Mouse (Mus musculus) kidney, postnatal 0 days (tissue): ENCODE data around the gene Fam168b. TPM values are rescaled to one million over a fixed set of nuclear protein-coding genes. Genes with fewer than 3 reads are reported as not detected.

ENCODE experiments used
- ATAC-seq: fragments of 200-750 bp; cut with Nextera tagmentation; replicated peaks from 2 replicates; pipeline ENCODE4 v1.8.0; 2017; ENCODE audit warnings: low read depth, moderate number of reproducible peaks, moderate TSS enrichment, moderate library complexity; ENCODE audit not compliant: low FRiP score
- DNase-seq: peaks from one replicate; pipeline ENCODE4 v3.0.0-alpha.2; 2016; ENCODE audit warnings: low spot score
- H3K27ac ChIP-seq: fragments of 300-500 bp; sonication (generic); 2 replicates; pipeline ENCODE4 v1.5.1; 2014; ENCODE audit warnings: mild to moderate bottlenecking
- H3K27me3 ChIP-seq: fragments of 300-500 bp; sonication (generic); 2 replicates; pipeline ENCODE4 v1.6.1; 2014; ENCODE audit warnings: low read length, mixed read lengths; ENCODE audit not compliant: insufficient read depth
- H3K36me3 ChIP-seq: fragments of 300-500 bp; sonication (generic); 2 replicates; pipeline ENCODE4 v1.6.1; 2014; ENCODE audit warnings: low read length, mixed read lengths; ENCODE audit not compliant: insufficient read depth
- H3K4me1 ChIP-seq: fragments of 300-500 bp; sonication (generic); replicated peaks from 2 replicates; pipeline ENCODE4 v1.6.1; 2014; ENCODE audit warnings: antibody characterized with exemption, low read length, mixed read lengths; ENCODE audit not compliant: insufficient read depth
- H3K4me2 ChIP-seq: fragments of 300-500 bp; sonication (generic); 2 replicates; pipeline ENCODE4 v1.6.1; 2014; ENCODE audit warnings: mild to moderate bottlenecking, low read length, moderate library complexity, mixed read lengths
- H3K4me3 ChIP-seq: fragments of 300-500 bp; sonication (generic); replicated peaks from 2 replicates; pipeline ENCODE4 v1.5.1; 2014; ENCODE audit warnings: low read depth, low read length
- H3K9ac ChIP-seq: fragments of 300-500 bp; sonication (generic); 2 replicates; pipeline ENCODE4 v1.6.1; 2014; ENCODE audit warnings: low read depth, low read length
- H3K9me3 ChIP-seq: fragments of 300-500 bp; sonication (generic); replicated peaks from 2 replicates; pipeline ENCODE4 v1.6.1; 2016; ENCODE audit warnings: low read length, inconsistent platforms, mixed read lengths
- CTCF ChIP-seq: IDR thresholded peaks from 2 replicates; pipeline ENCODE4 v1.5.1; 2016; ENCODE audit warnings: antibody characterized with exemption, low read depth, mild to moderate bottlenecking, moderate library complexity
- WGBS: fragments of 180-500 bp; shearing (Covaris S2); extraction: QIAGEN DNeasy Blood & Tissue Kit; methylation state at CpG from one replicate; pipeline ENCODE4 v1.1.7; 2014; 5-methylcytosine and 5-hydroxymethylcytosine counted together
- polyA plus RNA-seq: library from polyadenylated mRNA; unstranded; fragments of >200 nt; fragmentation: Nextera tagmentation; extraction: Ambion mirVana; gene quantifications from 2 replicates; pipeline ENCODE4 v1.2.1, GENCODE M21; 2015

Fam168b gene
- polyA plus RNA-seq, 1 experiment from 2014 or later = 47.2 TPM

GRCm38 (mm10) chr1:34775870-34776269 lies 67.0 kb downstream of the Fam168b start:
- DNase-seq (no peak), ATAC-seq (no peak)
- no peak overlapping the region for H3K4me3 ChIP-seq
- H3K36me3 ChIP-seq = no peaks in the 10 kb centered on the region
- no peak for TF ChIP-seq CTCF
- no peaks in the 10 kb centered on the region for H3K4me1 ChIP-seq
- H3K9ac ChIP-seq = no peak overlapping the region
- 95% methylated on average over 3 of the region's 3 CpGs for WGBS
- H3K4me2 ChIP-seq = no peak overlapping the region
- no peaks in the 10 kb centered on the region for H3K27me3 ChIP-seq
- H3K27ac ChIP-seq = no peak overlapping the region
- H3K9me3 ChIP-seq = no peaks in the 10 kb centered on the region; the same call in 1 of the 2 replicates

- WGBS = 62% methylated on average over 6 of the region's 6 CpGs
- Histone ChIP-seq H3K27me3 (no peaks in the 10 kb centered on the region), H3K4me1 (no peaks in the 10 kb centered on the region), H3K4me3 (no peak overlapping the region), H3K9ac (no peak overlapping the region), H3K4me2 (no peak overlapping the region), H3K27ac (no peak overlapping the region), H3K9me3 (no peaks in the 10 kb centered on the region), H3K36me3 (no peaks in the 10 kb centered on the region)
- DNase-seq (no peak), ATAC-seq (no peak)
- TF ChIP-seq CTCF = no peak
Observed at GRCm38 (mm10) chr1:34768875-34769274, 74.0 kb downstream of the Fam168b start.

GRCm38 (mm10) chr1:34767851-34768250 lies 75.0 kb downstream of the Fam168b start:
- no peaks in the 10 kb centered on the region for H3K4me1 ChIP-seq
- ATAC-seq (no peak), DNase-seq (no peak)
- no peak overlapping the region for H3K4me3 ChIP-seq
- TF ChIP-seq CTCF = no peak
- no peak overlapping the region for H3K4me2 ChIP-seq
- no peak overlapping the region for H3K27ac ChIP-seq
- H3K27me3 ChIP-seq = no peaks in the 10 kb centered on the region
- no peak overlapping the region for H3K9ac ChIP-seq
- H3K9me3 ChIP-seq = no peaks in the 10 kb centered on the region
- H3K36me3 ChIP-seq = no peaks in the 10 kb centered on the region
- WGBS = 81% methylated on average over 4 of the region's 4 CpGs

- Histone ChIP-seq H3K36me3 (no peaks in the 10 kb centered on the region), H3K4me2 (no peak overlapping the region), H3K9me3 (no peaks in the 10 kb centered on the region), H3K4me3 (no peak overlapping the region), H3K27me3 (no peaks in the 10 kb centered on the region), H3K9ac (no peak overlapping the region), H3K4me1 (no peaks in the 10 kb centered on the region), H3K27ac (no peak overlapping the region)
- TF ChIP-seq CTCF = no peak
- ATAC-seq = no peak
- 73% methylated on average over 1 of the region's 1 CpGs for WGBS
- DNase-seq = no peak
Observed at GRCm38 (mm10) chr1:34766899-34767298, 76.0 kb downstream of the Fam168b start.

Other genes starting within 250 kb of the Fam168b start
- gene Plekhb2, start 6.9 kb upstream of the Fam168b start, polyA plus RNA-seq = 61.2 and 74.8 TPM in 2 replicates